Mouse (Mus musculus) heart, embryonic 12.5 days (tissue): ENCODE results near the gene Thtpa. TPM values are rescaled to one million over a fixed set of nuclear protein-coding genes. Genes with fewer than 3 reads are reported as not detected.

Experiments used
- polyA plus RNA-seq: library from polyadenylated mRNA; unstranded; fragments of >200 nt; fragmentation: Nextera tagmentation; extraction: Ambion mirVana; gene quantifications from 2 replicates; pipeline ENCODE4 v1.2.1, GENCODE M21; 2016

The Thtpa gene
- polyA plus RNA-seq, 1 experiment from 2014 or later = 14.8 TPM

Other genes with a start within 250 kb of the Thtpa start
- 7.4 and 10.4 TPM in 2 replicates for gene Homez, start 223.8 kb upstream of the Thtpa start, polyA plus RNA-seq
- 0.62 and 0.79 TPM in 2 replicates for gene Ppp1r3e, start 217.2 kb upstream of the Thtpa start, polyA plus RNA-seq
- gene Bcl2l2, start 211.4 kb upstream of the Thtpa start, polyA plus RNA-seq = 2.3 and 2.4 TPM in 2 replicates
- gene Gm20521, start 211.3 kb upstream of the Thtpa start, polyA plus RNA-seq = not detected in 2 replicates
- gene Pabpn1, start 202.3 kb upstream of the Thtpa start, polyA plus RNA-seq = 96.3 and 101 TPM in 2 replicates
- gene Slc22a17, start 181.7 kb upstream of the Thtpa start, polyA plus RNA-seq = 47.1 and 50.8 TPM in 2 replicates
- 15.0 and 16.7 TPM in 2 replicates for gene Efs, start 168.7 kb upstream of the Thtpa start, polyA plus RNA-seq
- gene Il25, start 162.1 kb upstream of the Thtpa start, polyA plus RNA-seq = not detected in 2 replicates
- 0.57 and 0.89 TPM in 2 replicates for gene Cmtm5, start 158.5 kb upstream of the Thtpa start, polyA plus RNA-seq
- gene Myh6, start 127.9 kb upstream of the Thtpa start, polyA plus RNA-seq = 2,737 and 2,858 TPM in 2 replicates
- gene Gm17428, start 117.9 kb upstream of the Thtpa start, polyA plus RNA-seq = not detected in 2 replicates
- 5,583 and 5,934 TPM in 2 replicates for gene Myh7, start 100.2 kb upstream of the Thtpa start, polyA plus RNA-seq
- gene Ngdn, start 79.3 kb upstream of the Thtpa start, polyA plus RNA-seq = 55.7 and 60.8 TPM in 2 replicates
- 4.4 and 4.5 TPM in 2 replicates for gene Zfhx2, start 2.5 kb upstream of the Thtpa start, polyA plus RNA-seq
- 8.7 and 9.8 TPM in 2 replicates for gene Ap1g2, start 11.8 kb downstream of the Thtpa start, polyA plus RNA-seq
- 0.09 and 0.18 TPM in 2 replicates for gene Jph4, start 22.2 kb downstream of the Thtpa start, polyA plus RNA-seq
- gene Dhrs2, start 127.2 kb downstream of the Thtpa start, polyA plus RNA-seq = not detected in 2 replicates